Mouse (Mus musculus) v-Abl transformed pro-B cells (cell line): Measurements from ENCODE around the gene E030018B13Rik.

ENCODE experiments used
- in situ Hi-C, 2 experiments: fragments of 400-800 bp; cut with MboI; formaldehyde crosslinking; loops; one replicate each; pipeline ENCODE4 v1.15.1; 2025; ENCODE audit not compliant: unreplicated experiment in 2 of 2

E030018B13Rik gene

GRCm38 (mm10) chr7:63916268-63916907, at the start of gene E030018B13Rik:
Gene E030018B13Rik, plus strand, starts transcription at chr7:63916857.
- in situ Hi-C loops, result loop anchor here in 1 of 2 experiments (10.0 kb wide), 1 partner anchor 62 kb away; no protein-coding TSS in a partner anchor

- in situ Hi-C loops, result no loop called here
These were observed 48.2 kb upstream of the E030018B13Rik start for GRCm38 (mm10) chr7:63868356-63868918.

GRCm38 (mm10) chr7:63871698-63872097, 45.0 kb upstream of the E030018B13Rik start:
- in situ Hi-C loops, result no loop called here

GRCm38 (mm10) chr7:63873880-63874279, 42.8 kb upstream of the E030018B13Rik start:
- in situ Hi-C loops, result no loop called here

GRCm38 (mm10) chr7:63875686-63876085, 41.0 kb upstream of the E030018B13Rik start:
- in situ Hi-C loops, result no loop called here

- in situ Hi-C loops, result no loop called here
These were observed 40.0 kb upstream of the E030018B13Rik start for GRCm38 (mm10) chr7:63876640-63877039.

GRCm38 (mm10) chr7:63877610-63878009, 39.0 kb upstream of the E030018B13Rik start:
- in situ Hi-C loops, result no loop called here

- in situ Hi-C loops, result no loop called here
These were observed 37.1 kb upstream of the E030018B13Rik start for GRCm38 (mm10) chr7:63879583-63879982.

- in situ Hi-C loops, result no loop called here
These were observed 33.9 kb upstream of the E030018B13Rik start for GRCm38 (mm10) chr7:63882739-63883138.

GRCm38 (mm10) chr7:63885025-63885424, 31.6 kb upstream of the E030018B13Rik start:
- in situ Hi-C loops, result no loop called here

GRCm38 (mm10) chr7:63887034-63887551, 29.6 kb upstream of the E030018B13Rik start:
- in situ Hi-C loops, result no loop called here

GRCm38 (mm10) chr7:63887602-63888123, 29.0 kb upstream of the E030018B13Rik start:
- in situ Hi-C loops, result no loop called here

GRCm38 (mm10) chr7:63888674-63889073, 28.0 kb upstream of the E030018B13Rik start:
- in situ Hi-C loops, result no loop called here

- in situ Hi-C loops, result no loop called here
These were observed 27.3 kb upstream of the E030018B13Rik start for GRCm38 (mm10) chr7:63889116-63889975.

GRCm38 (mm10) chr7:63891488-63892075, 25.1 kb upstream of the E030018B13Rik start:
- in situ Hi-C loops, result loop anchor here in 1 of 2 experiments (5.0 kb wide), 1 partner anchor 34 kb away; no protein-coding TSS in a partner anchor

GRCm38 (mm10) chr7:63893201-63893600, 23.5 kb upstream of the E030018B13Rik start:
- in situ Hi-C loops, result loop anchor here in 1 of 2 experiments (5.0 kb wide), 1 partner anchor 36 kb away; no protein-coding TSS in a partner anchor

GRCm38 (mm10) chr7:63893729-63894128, 22.9 kb upstream of the E030018B13Rik start:
- in situ Hi-C loops, result loop anchor here in 1 of 2 experiments (5.0 kb wide), 1 partner anchor 36 kb away; no protein-coding TSS in a partner anchor

GRCm38 (mm10) chr7:63894662-63895061, 22.0 kb upstream of the E030018B13Rik start:
- in situ Hi-C loops, result loop anchor here in 1 of 2 experiments (5.0 kb wide), 1 partner anchor 37 kb away; no protein-coding TSS in a partner anchor

GRCm38 (mm10) chr7:63895223-63895622, 21.4 kb upstream of the E030018B13Rik start:
- in situ Hi-C loops, result no loop called here
